ENCODE assay signal across 8 mouse cellular contexts in the genomic region with DNA sequence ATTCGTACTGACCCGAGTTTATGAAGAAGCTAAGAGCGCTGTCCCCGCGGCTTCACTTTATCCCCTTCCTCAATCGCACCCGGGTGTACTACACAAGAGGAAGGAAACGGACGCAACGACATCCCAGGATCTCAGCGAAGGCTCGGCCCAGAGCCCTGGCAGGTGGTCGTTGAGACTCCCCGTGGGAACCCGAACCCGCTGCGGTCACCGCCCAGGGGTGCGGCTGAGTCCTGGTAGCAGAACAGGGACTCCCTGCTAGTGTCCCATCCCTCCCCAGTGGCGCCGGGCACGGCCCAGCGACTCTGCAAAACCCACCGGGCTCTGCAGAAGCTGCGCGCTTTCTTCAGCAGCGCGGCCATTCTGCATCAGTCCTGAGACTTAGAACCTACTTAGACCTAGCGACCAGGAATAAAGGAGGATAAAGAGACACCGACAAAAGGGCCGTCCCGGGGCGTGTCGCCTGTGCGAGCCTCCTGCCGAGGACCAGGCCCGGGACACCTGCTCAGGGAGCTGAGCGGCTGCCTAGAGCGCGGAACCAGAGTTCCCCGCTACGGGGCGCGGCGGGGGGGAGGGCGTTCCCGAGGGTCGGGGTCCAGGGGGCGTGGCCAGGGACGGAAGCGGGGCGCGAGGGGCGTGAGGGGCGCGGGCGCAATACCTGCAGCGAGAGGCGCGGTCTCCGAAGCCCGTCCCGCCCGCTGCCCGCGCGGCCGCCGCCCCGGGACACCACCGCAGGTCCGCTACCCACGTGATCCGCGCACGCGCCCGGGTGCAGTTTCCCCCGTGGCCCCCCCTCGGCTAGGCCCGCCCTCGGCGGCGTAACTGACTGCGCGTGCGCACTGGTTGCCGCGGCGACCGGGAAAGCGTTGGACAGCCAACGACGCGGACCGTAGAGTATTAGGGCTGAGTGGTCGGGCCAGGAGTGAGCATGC. TPM values are rescaled to one million over a fixed set of nuclear protein-coding genes. Genes with fewer than 3 reads are reported as not detected.
DNase-seq lines count a peak whose midpoint lies in the region; ATAC-seq and TF ChIP-seq lines count a peak whose summit lies in the region.

A gene (minus strand): TSS at position 747 of the 929 bp plus-strand sequence.
A gene (plus strand): TSS at position 799 of the 929 bp plus-strand sequence.

- DNase-seq in CH12.LX (ENCODE audit: extremely low read depth), result peak; percentile 83
- DNase-seq in c-Kit-positive CD71-positive TER-119-negative erythroid progenitor cells, embryonic 14.5 days (ENCODE audit: low read depth), result peak; percentile 85
- peak; percentile 97 for DNase-seq in forebrain, embryonic 11.5 days (ENCODE audit: low spot score)
- DNase-seq in kidney, postnatal 36 days, result peak; percentile 95 to 99
- peak; percentile 94 for DNase-seq in neural tube, embryonic 11.5 days (ENCODE audit: low spot score)

- no peak for TF ChIP-seq CTCF in CH12.LX (conservative IDR thresholded peaks at IDR 0.05 in 1 of 2, IDR thresholded peaks at IDR 0.05 in 1 of 2; ENCODE audit: low read depth in 2 of 2, low read length in 2 of 2)

- ATAC-seq in forebrain, embryonic 11.5 days (replicated peaks; ENCODE audit: low FRiP score), result peak; percentile 87
- ATAC-seq in heart, embryonic 16.5 days (replicated peaks; ENCODE audit: extremely low read depth, insufficient read depth, low FRiP score), result peak; percentile 84
- ATAC-seq in liver, embryonic 15.5 days (ENCODE audit: insufficient read depth), result peak; percentile 89
- peak; percentile 90 for ATAC-seq in neural tube, embryonic 11.5 days (ENCODE audit: insufficient read depth, low FRiP score, low TSS enrichment)
- peak; percentile 89 for ATAC-seq in stomach, embryonic 16.5 days (ENCODE audit: insufficient read depth, low FRiP score)

- H3K4me1 ChIP-seq in CH12.LX (ENCODE audit: control insufficient read depth in 1 of 2, insufficient read depth in 2 of 2), result peaks cover 3 to 17% of the 10 kb centered on the region in 2 experiments; a peak in 3 of 4 replicates
- H3K4me1 ChIP-seq in forebrain, embryonic 11.5 days (replicated peaks; ENCODE audit: control insufficient read depth, insufficient read depth, low read length), result peaks cover 3% of the 10 kb centered on the region; the same call in 1 of the 2 replicates
- H3K4me1 ChIP-seq in heart, embryonic 16.5 days (ENCODE audit: control insufficient read depth, insufficient read depth, low read length), result peaks cover 11% of the 10 kb centered on the region
- peaks cover 76% of the 10 kb centered on the region for H3K4me1 ChIP-seq in liver, embryonic 15.5 days (replicated peaks)
- H3K4me1 ChIP-seq in neural tube, embryonic 11.5 days (ENCODE audit: control insufficient read depth, insufficient read depth, low read length), result peaks cover 3% of the 10 kb centered on the region
- H3K4me1 ChIP-seq in stomach, embryonic 16.5 days (ENCODE audit: control insufficient read depth, insufficient read depth, low read length), result peaks cover 15% of the 10 kb centered on the region

- in situ Hi-C loops in CH12.LX (cut with MboI; ENCODE audit: low pct_ligation_motif_present, low pct_unique_long_range_greater_than_20kb, low sequenced_read_pairs), result no loop called here

- TF ChIP-seq POLR2A in CH12.LX (IDR thresholded peaks at IDR 0.05; ENCODE audit: low read depth, low read length), result peak; percentile 64; the same call in 1 of the 2 replicates

- H3K27me3 ChIP-seq in CH12.LX (replicated peaks), result peaks cover 55% of the 10 kb centered on the region
- no peaks in the 10 kb centered on the region; the same call in 1 of the 2 replicates for H3K27me3 ChIP-seq in forebrain, embryonic 11.5 days (ENCODE audit: control insufficient read depth, insufficient read depth, low read length)
- H3K27me3 ChIP-seq in heart, embryonic 16.5 days (ENCODE audit: control insufficient read depth, insufficient read depth, low read length), result 0 out of 2 replicates have a peak, but pooled peaks cover 8% of the 10 kb centered on the region
- peaks cover 5% of the 10 kb centered on the region; the same call in 1 of the 2 replicates for H3K27me3 ChIP-seq in liver, embryonic 15.5 days
- H3K27me3 ChIP-seq in neural tube, embryonic 11.5 days (ENCODE audit: control insufficient read depth, insufficient read depth, low read length), result peaks cover 3% of the 10 kb centered on the region; the same call in 1 of the 2 replicates
- H3K27me3 ChIP-seq in stomach, embryonic 16.5 days (ENCODE audit: control insufficient read depth, insufficient read depth, low read length), result no peaks in the 10 kb centered on the region

- dilution Hi-C loops in CH12.LX (cut with MboI; ENCODE audit: extremely low pct_ligation_motif_present, extremely low pct_unique_long_range_greater_than_20kb, low sequenced_read_pairs), result no loop called here

- peak within 1 kb of the TSS; percentile 73 for H3K4me2 ChIP-seq in CH12.LX (ENCODE audit: insufficient read depth, low read depth, poor library complexity, severe bottlenecking)
- H3K4me2 ChIP-seq in forebrain, embryonic 11.5 days (ENCODE audit: low read depth, low read length, severe bottlenecking), result peak within 1 kb of the TSS; percentile 96
- peak within 1 kb of the TSS; percentile 87 for H3K4me2 ChIP-seq in heart, embryonic 16.5 days (ENCODE audit: low read depth, low read length)
- H3K4me2 ChIP-seq in liver, embryonic 15.5 days, result peak within 1 kb of the TSS; percentile 98
- H3K4me2 ChIP-seq in neural tube, embryonic 11.5 days (ENCODE audit: low read depth), result peak within 1 kb of the TSS; percentile 96
- peak within 1 kb of the TSS; percentile 89 for H3K4me2 ChIP-seq in stomach, embryonic 16.5 days (ENCODE audit: low read depth, low read length)

- H3K9me3 ChIP-seq in CH12.LX (replicated peaks; ENCODE audit: low read length), result no peaks in the 10 kb centered on the region
- no peaks in the 10 kb centered on the region for H3K9me3 ChIP-seq in forebrain, embryonic 11.5 days (ENCODE audit: control insufficient read depth, low read length)
- H3K9me3 ChIP-seq in heart, embryonic 16.5 days (replicated peaks; ENCODE audit: control insufficient read depth, low read length), result no peaks in the 10 kb centered on the region
- H3K9me3 ChIP-seq in liver, embryonic 15.5 days (replicated peaks), result no peaks in the 10 kb centered on the region
- H3K9me3 ChIP-seq in neural tube, embryonic 11.5 days (ENCODE audit: control insufficient read depth, low read length), result no peaks in the 10 kb centered on the region
- H3K9me3 ChIP-seq in stomach, embryonic 16.5 days (replicated peaks; ENCODE audit: control insufficient read depth, low read length), result no peaks in the 10 kb centered on the region

- TF ChIP-seq EP300 in CH12.LX (IDR thresholded peaks at IDR 0.05; ENCODE audit: low read length), result no peak

- peak within 1 kb of the TSS; percentile 36 for H3K9ac ChIP-seq in CH12.LX (ENCODE audit: insufficient read depth, low read depth)
- peak within 1 kb of the TSS; percentile 79 for H3K9ac ChIP-seq in forebrain, embryonic 11.5 days (ENCODE audit: low read length)
- H3K9ac ChIP-seq in heart, embryonic 16.5 days (ENCODE audit: low read length), result peak within 1 kb of the TSS; percentile 84
- peak within 1 kb of the TSS; percentile 83 for H3K9ac ChIP-seq in liver, embryonic 15.5 days
- H3K9ac ChIP-seq in neural tube, embryonic 11.5 days (ENCODE audit: low read length), result peak within 1 kb of the TSS; percentile 78
- H3K9ac ChIP-seq in stomach, embryonic 16.5 days (ENCODE audit: low read length), result peak within 1 kb of the TSS; percentile 81

- under 1% methylated on average over 92 of the region's 97 CpGs for WGBS in forebrain, embryonic 11.5 days
- under 1% methylated on average over 92 of the region's 97 CpGs for WGBS in heart, embryonic 16.5 days
- WGBS in liver, embryonic 15.5 days (ENCODE audit: insufficient replicate concordance), result under 1% methylated on average over 94 of the region's 97 CpGs
- under 1% methylated on average over 93 of the region's 97 CpGs for WGBS in neural tube, embryonic 11.5 days
- WGBS in stomach, embryonic 16.5 days, result under 1% methylated on average over 86 of the region's 97 CpGs

- H3K79me2 ChIP-seq in CH12.LX (replicated peaks; ENCODE audit: control insufficient read depth, extremely low read depth, insufficient read depth, poor library complexity, severe bottlenecking), result no peaks in the 10 kb centered on the region

- H3K27ac ChIP-seq in CH12.LX (ENCODE audit: insufficient read depth, low read depth), result no peak within 1 kb of the TSS
- peak within 1 kb of the TSS; percentile 66; the same call in 1 of the 2 replicates for H3K27ac ChIP-seq in forebrain, embryonic 11.5 days (ENCODE audit: low read depth, low read length)
- peak within 1 kb of the TSS; percentile 33 for H3K27ac ChIP-seq in heart, embryonic 16.5 days (ENCODE audit: low read length)
- H3K27ac ChIP-seq in liver, embryonic 15.5 days (replicated peaks), result peak within 1 kb of the TSS; percentile 81
- H3K27ac ChIP-seq in neural tube, embryonic 11.5 days (ENCODE audit: low read depth, low read length), result peak within 1 kb of the TSS; percentile 63; the same call in 1 of the 2 replicates
- peak within 1 kb of the TSS; percentile 9; the same call in 1 of the 2 replicates for H3K27ac ChIP-seq in stomach, embryonic 16.5 days (ENCODE audit: low read length)

- peak within 1 kb of the TSS; percentile 54 to 69 (median 66) for H3K4me3 ChIP-seq in CH12.LX (replicated peaks in 1 of 3; ENCODE audit: low read depth in 2 of 3, low read length in 2 of 3, poor library complexity in 1 of 3)
- peak within 1 kb of the TSS; percentile 84 for H3K4me3 ChIP-seq in forebrain, embryonic 11.5 days (ENCODE audit: low read depth, low read length)
- H3K4me3 ChIP-seq in heart, embryonic 16.5 days (ENCODE audit: low read length), result peak within 1 kb of the TSS; percentile 71
- peak within 1 kb of the TSS; percentile 85 for H3K4me3 ChIP-seq in liver, embryonic 15.5 days (replicated peaks)
- peak within 1 kb of the TSS; percentile 91 for H3K4me3 ChIP-seq in neural tube, embryonic 11.5 days (ENCODE audit: low read depth, low read length)
- peak within 1 kb of the TSS; percentile 75 for H3K4me3 ChIP-seq in stomach, embryonic 16.5 days (replicated peaks; ENCODE audit: low read length)

- no peak for TF ChIP-seq RAD21 in CH12.LX (IDR thresholded peaks at IDR 0.05; ENCODE audit: low read depth, low read length)

- H3K36me3 ChIP-seq in CH12.LX (replicated peaks in 1 of 2; ENCODE audit: control insufficient read depth in 1 of 2, insufficient read depth in 1 of 2, low read length in 1 of 2), result peaks cover 0 to 2% of the 10 kb centered on the region in 2 experiments
- no peaks in the 10 kb centered on the region for H3K36me3 ChIP-seq in forebrain, embryonic 11.5 days (ENCODE audit: control insufficient read depth, insufficient read depth, low read length)
- H3K36me3 ChIP-seq in heart, embryonic 16.5 days (ENCODE audit: control insufficient read depth, insufficient read depth), result no peaks in the 10 kb centered on the region
- H3K36me3 ChIP-seq in liver, embryonic 15.5 days (replicated peaks), result no peaks in the 10 kb centered on the region
- no peaks in the 10 kb centered on the region for H3K36me3 ChIP-seq in neural tube, embryonic 11.5 days (ENCODE audit: control insufficient read depth, insufficient read depth, low read length)
- no peaks in the 10 kb centered on the region for H3K36me3 ChIP-seq in stomach, embryonic 16.5 days (ENCODE audit: control insufficient read depth, insufficient read depth, low read length)

RNA-seq across cellular contexts. Expression of the first gene that starts in this region (rescaled TPM):
- total RNA-seq in CH12.LX (2012; rRNA removed) (11.6 and 13.6 TPM in 2 replicates), CH12.LX (2014; rRNA removed) (8.2 and 8.6 TPM in 2 replicates)
- polyA plus RNA-seq in CH12.LX (2012; ENCODE audit: insufficient read length, low read depth), result 5.4 and 5.7 TPM in 2 replicates
- polyA plus RNA-seq in forebrain, embryonic 11.5 days (2014; fragmentation: Nextera tagmentation; extraction: Ambion mirVana), result 78.7 and 89.0 TPM in 2 replicates
- polyA plus RNA-seq in heart, embryonic 16.5 days (2015; fragmentation: Nextera tagmentation; extraction: Ambion mirVana), result 40.9 and 51.1 TPM in 2 replicates
- polyA plus RNA-seq in liver, embryonic 15.5 days (2015; fragmentation: Nextera tagmentation; extraction: Ambion mirVana), result 16.5 and 18.1 TPM in 2 replicates
- 74.4 and 87.6 TPM in 2 replicates for polyA plus RNA-seq in neural tube, embryonic 11.5 days (2014; fragmentation: Nextera tagmentation; extraction: Ambion mirVana)
- polyA plus RNA-seq in stomach, embryonic 16.5 days (2015; fragmentation: Nextera tagmentation; extraction: Ambion mirVana), result 31.0 and 39.2 TPM in 2 replicates

RNA-seq across cellular contexts. Expression of the second gene that starts in this region (rescaled TPM):
- total RNA-seq in CH12.LX (2012; rRNA removed) (0.25 TPM in 2 replicates), CH12.LX (2014; rRNA removed) (not detected in 2 replicates)
- not detected in 2 replicates for polyA plus RNA-seq in CH12.LX (2012; ENCODE audit: insufficient read length, low read depth)
- polyA plus RNA-seq in forebrain, embryonic 11.5 days (2014; fragmentation: Nextera tagmentation; extraction: Ambion mirVana), result 0.16 TPM in 1 of 2 replicates, not detected in the other
- polyA plus RNA-seq in heart, embryonic 16.5 days (2015; fragmentation: Nextera tagmentation; extraction: Ambion mirVana), result 0.50 and 0.71 TPM in 2 replicates
- polyA plus RNA-seq in liver, embryonic 15.5 days (2015; fragmentation: Nextera tagmentation; extraction: Ambion mirVana), result 0.05 and 0.08 TPM in 2 replicates
- not detected in 2 replicates for polyA plus RNA-seq in neural tube, embryonic 11.5 days (2014; fragmentation: Nextera tagmentation; extraction: Ambion mirVana)
- 0.30 and 0.66 TPM in 2 replicates for polyA plus RNA-seq in stomach, embryonic 16.5 days (2015; fragmentation: Nextera tagmentation; extraction: Ambion mirVana)
